In the genomic region with DNA sequence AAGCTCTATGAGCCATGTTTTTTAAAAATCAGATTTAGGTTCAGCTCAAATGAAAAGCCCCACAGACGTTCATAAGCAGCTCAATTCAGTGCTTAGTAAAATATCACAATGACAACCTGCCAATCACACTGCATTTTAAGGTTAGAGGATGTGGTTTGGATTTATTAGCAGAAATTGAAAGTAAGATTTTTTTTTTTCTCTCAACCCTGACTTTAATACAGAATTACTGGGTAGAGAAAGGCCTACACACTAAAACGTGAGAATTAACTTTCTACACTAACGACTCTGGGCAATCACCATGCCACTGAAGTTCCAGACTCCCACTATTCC, we compare ENCODE assay signal across 8 mouse cellular contexts. TPM values are rescaled to one million over a fixed set of nuclear protein-coding genes. Genes with fewer than 3 reads are reported as not detected.
DNase-seq lines count a peak whose midpoint lies in the region; ATAC-seq and TF ChIP-seq lines count a peak whose summit lies in the region.

No protein-coding gene starts in this region.

- H3K36me3 ChIP-seq in kidney, adult 2 months (ENCODE audit: control insufficient read depth, insufficient read depth, low read length), result no peaks in the 10 kb centered on the region
- H3K36me3 ChIP-seq in hindbrain, embryonic 16.5 days (ENCODE audit: control insufficient read depth, insufficient read depth, low read length), result no peaks in the 10 kb centered on the region
- no peaks in the 10 kb centered on the region for H3K36me3 ChIP-seq in midbrain, embryonic 16.5 days (ENCODE audit: control insufficient read depth, insufficient read depth, low read length)

- H3K27me3 ChIP-seq in kidney, adult 2 months (replicated peaks; ENCODE audit: control insufficient read depth, insufficient read depth, low read length), result no peaks in the 10 kb centered on the region
- no peaks in the 10 kb centered on the region for H3K27me3 ChIP-seq in hindbrain, embryonic 16.5 days (replicated peaks; ENCODE audit: control insufficient read depth, insufficient read depth, low read length)
- no peaks in the 10 kb centered on the region for H3K27me3 ChIP-seq in midbrain, embryonic 16.5 days (ENCODE audit: control insufficient read depth, insufficient read depth, low read depth, low read length)

- ATAC-seq in hindbrain, embryonic 16.5 days, result no peak
- no peak for ATAC-seq in midbrain, embryonic 16.5 days

- WGBS in kidney, adult 2 months, result 70% methylated on average over 3 of the region's 3 CpGs
- 14% methylated on average over 3 of the region's 3 CpGs for WGBS in hindbrain, embryonic 16.5 days
- 22% methylated on average over 3 of the region's 3 CpGs for whole genome bisulfite sequencing in midbrain, embryonic 16.5 days

- H3K9me3 ChIP-seq in hindbrain, embryonic 16.5 days (ENCODE audit: control insufficient read depth, low read length), result no peaks in the 10 kb centered on the region
- no peaks in the 10 kb centered on the region for H3K9me3 ChIP-seq in midbrain, embryonic 16.5 days (replicated peaks; ENCODE audit: control insufficient read depth, low read length, poor library complexity, severe bottlenecking)

- H3K27ac ChIP-seq in kidney, adult 2 months (ENCODE audit: insufficient read depth, low read depth, low read length), result peak overlapping the region; percentile 42; the same call in 1 of the 2 replicates
- H3K27ac ChIP-seq in brown adipose tissue, adult 24 weeks (replicated peaks; ENCODE audit: low read depth, low read length), result peak overlapping the region; percentile 79; the same call in 1 of the 2 replicates
- H3K27ac ChIP-seq in hindbrain, embryonic 16.5 days (ENCODE audit: low read depth, low read length), result peak overlapping the region; percentile 99
- H3K27ac ChIP-seq in midbrain, embryonic 16.5 days (ENCODE audit: low read length), result peak overlapping the region; percentile 99

- peak overlapping the region; percentile 68 for H3K4me2 ChIP-seq in hindbrain, embryonic 16.5 days (ENCODE audit: low read length)
- H3K4me2 ChIP-seq in midbrain, embryonic 16.5 days (ENCODE audit: low read length), result peak overlapping the region; percentile 69

- peaks cover 5% of the 10 kb centered on the region; the same call in 1 of the 2 replicates for H3K4me1 ChIP-seq in kidney, adult 2 months (ENCODE audit: control insufficient read depth, insufficient read depth, low read length)
- H3K4me1 ChIP-seq in brown adipose tissue, adult 24 weeks (ENCODE audit: control insufficient read depth, insufficient read depth, insufficient read length, low read length), result peaks cover 7% of the 10 kb centered on the region
- H3K4me1 ChIP-seq in hindbrain, embryonic 16.5 days (ENCODE audit: control insufficient read depth, insufficient read depth, low read depth, low read length), result peaks cover 30% of the 10 kb centered on the region
- H3K4me1 ChIP-seq in midbrain, embryonic 16.5 days (ENCODE audit: control insufficient read depth, insufficient read depth, low read length), result peaks cover 29% of the 10 kb centered on the region

- 0 out of 2 replicates have a peak overlapping the region, but pooled peaks have one; percentile 67 for H3K4me3 ChIP-seq in kidney, adult 2 months (ENCODE audit: insufficient read depth, low read depth, low read length)
- peak overlapping the region; percentile 83 for H3K4me3 ChIP-seq in brown adipose tissue, adult 24 weeks (ENCODE audit: insufficient read depth, low read depth, low read length)
- peak overlapping the region; percentile 72 for H3K4me3 ChIP-seq in hindbrain, embryonic 16.5 days (ENCODE audit: low read length)
- H3K4me3 ChIP-seq in midbrain, embryonic 16.5 days (ENCODE audit: low read depth, low read length), result peak overlapping the region; percentile 99

- no peak for DNase-seq in kidney, adult 2 months
- no peak for DNase-seq in kidney, adult 8-10 months
- DNase-seq in cerebellum, adult 11-12 months, result no peak
- DNase-seq in thymus, adult 18-20 months, result no peak
- no peak for DNase-seq in embryo, embryonic 10.5 days (ENCODE audit: low spot score)

- peak overlapping the region; percentile 86 for H3K9ac ChIP-seq in hindbrain, embryonic 16.5 days (ENCODE audit: low read depth, low read length)
- H3K9ac ChIP-seq in midbrain, embryonic 16.5 days (ENCODE audit: low read depth, low read length), result peak overlapping the region; percentile 80

- TF ChIP-seq POLR2A in kidney, adult 2 months (IDR thresholded peaks at IDR 0.05; ENCODE audit: low read depth, low read length), result no peak

- TF ChIP-seq CTCF in kidney, adult 2 months (conservative IDR thresholded peaks at IDR 0.05; ENCODE audit: insufficient read depth, insufficient read length, low read depth, low read length), result no peak

RNA-seq across cellular contexts. Expression of a gene that starts 1.0 kb away (rescaled TPM):
- polyA plus RNA-seq in kidney, adult 2 months (2012; rRNA removed), result 31.1 and 35.8 TPM in 2 replicates
- 59.4 and 63.5 TPM in 2 replicates for polyA plus RNA-seq in brown adipose tissue, adult 24 weeks (2012; ENCODE audit: insufficient read depth, insufficient read length, missing spikeins)
- 99.4 and 119 TPM in 2 replicates for polyA plus RNA-seq in hindbrain, embryonic 16.5 days (2015; fragmentation: Nextera tagmentation; extraction: Ambion mirVana)
- 118 and 142 TPM in 2 replicates for polyA plus RNA-seq in midbrain, embryonic 16.5 days (2015; fragmentation: Nextera tagmentation; extraction: Ambion mirVana)

Comparison
In these comparisons a context has a peak if more than half of its experiments do, and no peak if none do; other contexts are left out.
1. H3K27ac ChIP-seq: peak in every context shown above with its lines; median percentile 99 in hindbrain, embryonic 16.5 days; 99 in midbrain, embryonic 16.5 days; 79 in brown adipose tissue, adult 24 weeks; 42 in kidney, adult 2 months.